Mouse (Mus musculus) mouse embryonic stem cell (cell line): Measurements from ENCODE around the gene Cyth4.

ENCODE experiments used
- in situ Hi-C, 2 experiments: fragments of 300-500 bp; cut with MboI; formaldehyde crosslinking; loops; 1 replicate in 1 of 2; 3 replicates in 1 of 2; pipeline ENCODE4 v1.14.3; 2019 to 2020; ENCODE audit warnings: low sequenced_read_pairs in 2 of 2, low pct_unique_long_range_greater_than_20kb in 1 of 2, mixed read lengths in 1 of 2; ENCODE audit not compliant: unreplicated experiment in 1 of 2

Cyth4 gene

GRCm38 (mm10) chr15:78572658-78573397 lies 24.0 kb upstream of the Cyth4 start, which contains the start of gene Rac2:
Gene Rac2 (minus strand): TSS chr15:78572783.
- in situ Hi-C loops: no loop called here

GRCm38 (mm10) chr15:78576284-78576810 lies 20.5 kb upstream of the Cyth4 start:
- in situ Hi-C loops: no loop called here

GRCm38 (mm10) chr15:78583352-78583751 lies 13.5 kb upstream of the Cyth4 start:
- in situ Hi-C loops: no loop called here

- in situ Hi-C loops: loop anchor here in 1 of 2 experiments (5.0 kb wide), 1 partner anchor 38 kb away; no protein-coding TSS in a partner anchor
Measured at GRCm38 (mm10) chr15:78585404-78585803, 11.4 kb upstream of the Cyth4 start.

- in situ Hi-C loops: loop anchor here in 1 of 2 experiments (5.0 kb wide), 1 partner anchor 40 kb away; no protein-coding TSS in a partner anchor
Measured at GRCm38 (mm10) chr15:78587050-78587994, 9.5 kb upstream of the Cyth4 start.

GRCm38 (mm10) chr15:78588049-78588448 lies 8.8 kb upstream of the Cyth4 start:
- in situ Hi-C loops: loop anchor here in 1 of 2 experiments (5.0 kb wide), 1 partner anchor 41 kb away; no protein-coding TSS in a partner anchor

- in situ Hi-C loops: loop anchor here in 1 of 2 experiments (5.0 kb wide), 1 partner anchor 42 kb away; no protein-coding TSS in a partner anchor
Measured at GRCm38 (mm10) chr15:78588900-78589299, 7.9 kb upstream of the Cyth4 start.

GRCm38 (mm10) chr15:78589936-78590335 lies 6.9 kb upstream of the Cyth4 start:
- in situ Hi-C loops: loop anchor here in 1 of 2 experiments (5.0 kb wide), 1 partner anchor 43 kb away; no protein-coding TSS in a partner anchor

- in situ Hi-C loops: no loop called here
Measured at GRCm38 (mm10) chr15:78590785-78591184, 6.1 kb upstream of the Cyth4 start.

GRCm38 (mm10) chr15:78591680-78592451 lies 5.0 kb upstream of the Cyth4 start:
- in situ Hi-C loops: no loop called here

- in situ Hi-C loops: no loop called here
Measured at GRCm38 (mm10) chr15:78592452-78592968, 4.3 kb upstream of the Cyth4 start.

GRCm38 (mm10) chr15:78593896-78594425 lies 2.9 kb upstream of the Cyth4 start:
- in situ Hi-C loops: no loop called here

GRCm38 (mm10) chr15:78594831-78595230 lies 2.0 kb upstream of the Cyth4 start:
- in situ Hi-C loops: no loop called here

GRCm38 (mm10) chr15:78595468-78595867 lies 1.4 kb upstream of the Cyth4 start:
- in situ Hi-C loops: no loop called here

GRCm38 (mm10) chr15:78596504-78596903 lies 343 bp upstream of the Cyth4 start:
- in situ Hi-C loops: no loop called here

GRCm38 (mm10) chr15:78597729-78598128 lies 882 bp downstream of the Cyth4 start:
- in situ Hi-C loops: no loop called here

- in situ Hi-C loops: no loop called here
Measured at GRCm38 (mm10) chr15:78599124-78599523, 2.3 kb downstream of the Cyth4 start.
